ENCODE assay signal across 9 mouse cellular contexts in genomic region chr1:180390746-180391574, GRCm38 (mm10).
DNase-seq lines count a peak whose midpoint lies in the region; TF ChIP-seq lines count a peak whose summit lies in the region.
"Had no signal": no experiment of that assay in that cellular context is flagged by ENCODE, and none has a peak within 500 bp of the region (broad histone marks: within the 10 kb centered on the region; RNA-seq: fewer than 3 reads in every experiment).

No protein-coding gene starts in this region.

- peak; percentile 62 for DNase-seq in adrenal gland, adult 2 months
- DNase-seq in adrenal gland, postnatal 14 days = no peak
- DNase-seq in liver, adult 2 months (ENCODE audit: extremely low read depth, low read depth, low spot score) = no peak
- DNase-seq in liver = no peak
- DNase-seq in ES-CJ7 (ENCODE audit: low read depth, low spot score) = peak; percentile 74
- DNase-seq in cerebellum, adult 8-10 months = no peak
- no peak for DNase-seq in right cerebral cortex, adult 18-20 months

- 67% methylated on average over 10 of the region's 10 CpGs for WGBS in liver, adult 2 months
- 76% methylated on average over 9 of the region's 10 CpGs for WGBS in macrophage (ENCODE audit: missing documents)

- 0 out of 2 replicates have a peak overlapping the region, but pooled peaks have one; percentile 7 for H3K27ac ChIP-seq in liver, adult 2 months (replicated peaks; ENCODE audit: insufficient read depth, low read depth, low read length)
- H3K27ac ChIP-seq in macrophage = peak overlapping the region; percentile 59; the same call in 1 of the 2 replicates

- H3K4me1 ChIP-seq in liver, adult 2 months (ENCODE audit: control insufficient read depth, insufficient read depth, low read length) = peaks cover 15% of the 10 kb centered on the region

- no peak overlapping the region for H3K4me3 ChIP-seq in liver, adult 2 months (ENCODE audit: insufficient read depth, low read depth, low read length)
- no peak overlapping the region for H3K4me3 ChIP-seq in macrophage (ENCODE audit: inconsistent target)
- H3K4me3 ChIP-seq: erythroblast, embryonic 14.5 days had no signal

- no peak overlapping the region for H3K9ac ChIP-seq in liver, adult 2 months (ENCODE audit: low read depth, low read length)

- no peak for TF ChIP-seq POLR2A in liver, adult 2 months (IDR thresholded peaks at IDR 0.05; ENCODE audit: extremely low read depth, insufficient read depth, low read length)

- H3K79me2 ChIP-seq in liver, adult 2 months (ENCODE audit: control insufficient read depth, insufficient read depth, low read length) = no peaks in the 10 kb centered on the region
- H3K79me2 ChIP-seq in macrophage (ENCODE audit: inconsistent target) = peaks cover 90% of the 10 kb centered on the region

- no peaks in the 10 kb centered on the region for H3K27me3 ChIP-seq in liver, adult 2 months (ENCODE audit: control insufficient read depth, insufficient read depth, low read length)

- H3K36me3 ChIP-seq in liver, adult 2 months (ENCODE audit: control insufficient read depth, insufficient read depth, low read length) = no peaks in the 10 kb centered on the region
- peaks cover 4% of the 10 kb centered on the region; the same call in 1 of the 2 replicates for H3K36me3 ChIP-seq in macrophage (ENCODE audit: inconsistent target)

- TF ChIP-seq CTCF in liver, adult 2 months (IDR thresholded peaks at IDR 0.05; ENCODE audit: low read depth, low read length) = no peak

Comparison
In these comparisons a context has a peak if more than half of its experiments do, and no peak if none do; other contexts are left out.
1. DNase-seq: peak in adrenal gland, adult 2 months (single experiment) and ES-CJ7 (single experiment); none in adrenal gland, postnatal 14 days (single experiment), liver, adult 2 months (single experiment), liver (single experiment), cerebellum, adult 8-10 months (single experiment) and right cerebral cortex, adult 18-20 months (single experiment).